Mouse (Mus musculus) frontal cortex, adult 2 months (tissue): ENCODE measurements around the gene Polr3a. TPM values are rescaled to one million over a fixed set of nuclear protein-coding genes. Genes with fewer than 3 reads are reported as not detected.
"Not testable (repeated sequence)": the region's sequence is repeated elsewhere in the genome, so short reads cannot be mapped to it uniquely, and the experiment has no call there.

Experiments used
- DNase-seq, 2 experiments: peaks; one replicate each; pipeline ENCODE4 v3.0.0; 2022; ENCODE audit warnings: low spot score in 1 of 2; ENCODE audit errors: extremely low spot score in 1 of 2
- polyA plus RNA-seq: library from polyadenylated mRNA; depleted of rRNA; stranded (reverse); fragments of >200 nt; gene quantifications from 2 replicates; pipeline ENCODE4 v1.2.3, GENCODE M21; 2012; rRNA removed

Gene Polr3a
- polyA plus RNA-seq, 1 experiment, result 19.0 TPM

- no peak for DNase-seq
These were observed 9.6 kb upstream of the Polr3a start for GRCm38 (mm10) chr14:24496507-24496906.

- no peak for DNase-seq
These were observed 6.4 kb upstream of the Polr3a start for GRCm38 (mm10) chr14:24493256-24493655.

- no peak for DNase-seq
These were observed 4.6 kb upstream of the Polr3a start for GRCm38 (mm10) chr14:24491266-24491981.

- DNase-seq, result peak; percentile 94 to 99
These were observed 3.8 kb upstream of the Polr3a start for GRCm38 (mm10) chr14:24490468-24491265.

GRCm38 (mm10) chr14:24489772-24490171 lies 2.9 kb upstream of the Polr3a start:
- DNase-seq, result not testable (repeated sequence)

GRCm38 (mm10) chr14:24486241-24486767 lies 554 bp downstream of the Polr3a start:
- no peak for DNase-seq

GRCm38 (mm10) chr14:24468806-24469205 lies 18.1 kb downstream of the Polr3a start:
- no peak for DNase-seq

GRCm38 (mm10) chr14:24458191-24458590 lies 28.7 kb downstream of the Polr3a start:
- no peak for DNase-seq

GRCm38 (mm10) chr14:24443529-24443928 lies 43.3 kb downstream of the Polr3a start:
- DNase-seq, result not testable (repeated sequence)

Other genes starting within 250 kb of the Polr3a start
- 29.8 and 32.3 TPM in 2 replicates for gene Dlg5, start 241.1 kb downstream of the Polr3a start, polyA plus RNA-seq
- 0.08 and 0.11 TPM in 2 replicates for gene E330034G19Rik, start 193.8 kb downstream of the Polr3a start, polyA plus RNA-seq
- gene Rps24, start 67 bp upstream of the Polr3a start, polyA plus RNA-seq, result 1,392 and 1,543 TPM in 2 replicates